Mouse (Mus musculus): ENCODE data around the gene Arl15. TPM values are rescaled to one million over a fixed set of nuclear protein-coding genes. Genes with fewer than 3 reads are reported as not detected.

Gene Arl15
- polyA plus RNA-seq, 1 experiment from 2014 or later, result 7.9 TPM

DNA sequence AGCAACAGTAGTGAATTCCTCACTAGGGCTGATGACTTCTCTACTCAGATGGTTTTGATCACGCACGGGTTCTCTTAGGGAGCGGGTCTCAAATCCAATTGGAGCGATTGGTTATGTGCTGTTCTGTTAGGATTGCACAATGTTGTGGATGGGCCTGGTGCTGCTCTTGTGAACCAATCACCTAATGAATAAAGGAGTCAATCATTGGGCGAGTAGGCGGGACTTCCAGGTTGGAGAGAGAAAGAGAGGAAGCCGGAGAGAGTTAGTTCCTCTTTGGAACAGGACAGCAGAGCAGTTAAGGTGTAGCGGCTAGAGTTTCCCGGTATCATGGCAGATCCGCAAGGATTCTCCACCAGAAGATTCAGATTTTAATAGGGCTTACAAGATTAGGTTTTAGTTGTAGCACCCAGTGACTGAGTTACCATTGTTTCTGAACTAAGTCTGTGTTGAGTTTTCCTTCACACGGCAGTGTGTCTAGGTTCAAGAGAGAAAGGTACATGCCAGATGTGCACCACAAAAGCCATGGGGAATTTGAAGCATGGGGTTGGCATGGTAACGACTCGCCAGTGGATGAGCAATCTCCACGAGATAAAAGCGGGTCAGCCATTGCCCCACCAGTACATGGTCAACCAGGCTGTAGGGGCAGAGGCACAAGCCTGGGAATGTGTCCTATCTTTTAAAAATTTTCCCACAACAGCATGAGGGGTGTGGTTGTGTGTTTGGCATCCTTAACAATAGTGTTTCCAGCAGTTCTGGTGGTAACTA, 408.7 kb downstream of the Arl15 start:
- no peak overlapping the region for H3K4me3 ChIP-seq (replicated peaks; ENCODE audit: low read length)
- 86% methylated on average over 15 of the region's 15 CpGs for WGBS
- no peak for ATAC-seq (ENCODE audit: insufficient read depth, low FRiP score)
- H3K27ac ChIP-seq (ENCODE audit: low read length), result no peak overlapping the region
- H3K4me1 ChIP-seq (ENCODE audit: control insufficient read depth, insufficient read depth, low read length), result no peaks in the 10 kb centered on the region
- H3K36me3 ChIP-seq (ENCODE audit: control insufficient read depth, insufficient read depth, low read length), result no peaks in the 10 kb centered on the region
- no peak overlapping the region for H3K4me2 ChIP-seq (ENCODE audit: low read depth, low read length)
- no peak overlapping the region for H3K9ac ChIP-seq (ENCODE audit: low read length)
- H3K27me3 ChIP-seq (ENCODE audit: control insufficient read depth, insufficient read depth, low read length), result no peaks in the 10 kb centered on the region
- H3K9me3 ChIP-seq (replicated peaks; ENCODE audit: control insufficient read depth, low read length), result no peaks in the 10 kb centered on the region

Other genes with a start within 250 kb of the Arl15 start
- gene Snx18, start 175.9 kb upstream of the Arl15 start, polyA plus RNA-seq (2015; fragmentation: Nextera tagmentation; extraction: Ambion mirVana), result 10.5 and 13.6 TPM in 2 replicates
- gene Hspb3, start 130.8 kb upstream of the Arl15 start, polyA plus RNA-seq (2015; fragmentation: Nextera tagmentation; extraction: Ambion mirVana), result 0.41 and 5.2 TPM in 2 replicates

Data from stomach, embryonic 16.5 days (tissue).